Mouse (Mus musculus): ENCODE data around the gene Sec14l1. TPM values are rescaled to one million over a fixed set of nuclear protein-coding genes. Genes with fewer than 3 reads are reported as not detected.

Gene Sec14l1
- total and polyA plus RNA-seq, 3 experiments = 42.0 to 55.9 TPM; not detected in 1

DNA sequence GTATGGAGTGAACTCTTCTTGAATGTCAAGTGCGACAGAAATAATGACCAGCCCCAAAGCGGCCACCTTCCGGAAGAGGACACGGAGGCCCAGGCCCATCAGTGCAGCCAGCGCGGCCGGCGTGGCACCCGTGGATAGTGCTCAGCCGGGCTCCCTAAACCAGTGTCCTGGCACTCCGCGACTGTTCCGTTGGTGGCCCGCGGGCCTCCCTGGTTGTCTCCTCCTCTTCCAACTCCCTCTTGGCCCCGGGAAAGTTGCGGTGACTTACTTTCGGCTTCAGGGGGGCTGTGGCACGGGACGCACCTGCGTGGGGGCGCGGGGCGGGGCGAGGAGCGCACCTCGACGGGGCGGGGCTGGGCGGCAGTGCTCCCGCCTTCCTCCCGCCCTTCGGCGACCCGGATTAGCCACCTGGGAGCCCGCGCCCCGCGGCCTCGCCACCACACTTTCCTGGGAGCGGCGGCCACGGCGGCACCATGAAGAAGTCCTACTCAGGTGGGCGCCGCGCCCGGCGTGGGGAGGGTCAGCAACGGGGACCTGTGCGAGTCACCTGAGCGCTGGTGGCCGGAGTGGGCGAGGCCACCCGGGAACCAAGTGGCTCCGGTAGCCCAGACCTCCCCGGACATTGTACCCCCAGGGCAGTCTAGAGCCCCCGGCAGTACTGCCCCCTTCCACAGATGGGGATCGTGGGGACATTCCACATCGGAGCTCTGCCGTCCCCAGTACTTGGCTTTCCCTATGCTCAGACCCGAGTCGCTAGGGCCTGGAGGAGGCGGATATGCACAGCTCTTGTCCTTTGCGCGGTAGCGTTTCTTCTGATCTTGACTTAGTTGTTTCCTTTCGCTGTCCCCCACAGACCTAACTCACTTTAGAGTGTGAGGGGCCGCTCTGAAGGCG is 84.6 kb downstream of the Sec14l1 start, which contains the start of gene Sept9:
TSS of gene Sept9 (plus strand) at position 380 of the 894 bp plus-strand sequence.
- Histone ChIP-seq H3K9ac (ENCODE audit: control insufficient read depth, low read depth, low read length, poor library complexity, severe bottlenecking) (no peak within 1 kb of the TSS), H3K27ac (ENCODE audit: control insufficient read depth, low read depth, low read length) (no peak within 1 kb of the TSS), H3K4me3 (ENCODE audit: control insufficient read depth in 1 of 2, insufficient read depth in 1 of 2, low read depth in 2 of 2, low read length in 2 of 2) (no peak within 1 kb of the TSS), H3K4me1 (ENCODE audit: control insufficient read depth in 1 of 2, insufficient read depth in 2 of 2, low read length in 2 of 2) (peaks cover 0 to 2% of the 10 kb centered on the region in 2 experiments; a peak in 1 of 4 replicates), H3K36me3 (ENCODE audit: control insufficient read depth in 1 of 2, insufficient read depth in 2 of 2, low read length in 2 of 2) (no peaks in the 10 kb centered on the region), H3K27me3 (ENCODE audit: control insufficient read depth in 1 of 2, insufficient read depth in 2 of 2, low read length in 2 of 2) (peaks cover 0 to 13% of the 10 kb centered on the region in 2 experiments; a peak in 3 of 4 replicates), H3K79me2 (ENCODE audit: control insufficient read depth, insufficient read depth, low read length, poor library complexity) (no peaks in the 10 kb centered on the region), H3K9me3 (replicated peaks; ENCODE audit: insufficient read depth, low read length) (no peaks in the 10 kb centered on the region)
- TF ChIP-seq RAD21 (IDR thresholded peaks at IDR 0.05; ENCODE audit: low read depth, low read length) (no peak), MAFK (IDR thresholded peaks at IDR 0.05; ENCODE audit: borderline replicate concordance, low read depth, low read length) (no peak), GATA1 (IDR thresholded peaks at IDR 0.05; ENCODE audit: low read depth, low read length) (no peak), CHD1 (IDR thresholded peaks at IDR 0.05; ENCODE audit: low read depth, low read length) (no peak), TBP (IDR thresholded peaks at IDR 0.05; ENCODE audit: low read depth, low read length) (no peak), ZC3H11A (IDR thresholded peaks at IDR 0.05; ENCODE audit: low read depth, low read length) (no peak), ZMIZ1 (IDR thresholded peaks at IDR 0.05; ENCODE audit: low read depth, low read length) (no peak), BHLHE40 (IDR thresholded peaks at IDR 0.05; ENCODE audit: borderline replicate concordance, low read depth, low read length) (no peak), NRF1 (IDR thresholded peaks at IDR 0.05; ENCODE audit: insufficient read depth, low read depth, low read length, poor library complexity, severe bottlenecking) (no peak), POLR2AphosphoS5 (IDR thresholded peaks at IDR 0.05; ENCODE audit: borderline replicate concordance, low read depth, low read length) (no peak)
- no peak for DNase-seq (ENCODE audit: low read depth, low spot score)

DNA sequence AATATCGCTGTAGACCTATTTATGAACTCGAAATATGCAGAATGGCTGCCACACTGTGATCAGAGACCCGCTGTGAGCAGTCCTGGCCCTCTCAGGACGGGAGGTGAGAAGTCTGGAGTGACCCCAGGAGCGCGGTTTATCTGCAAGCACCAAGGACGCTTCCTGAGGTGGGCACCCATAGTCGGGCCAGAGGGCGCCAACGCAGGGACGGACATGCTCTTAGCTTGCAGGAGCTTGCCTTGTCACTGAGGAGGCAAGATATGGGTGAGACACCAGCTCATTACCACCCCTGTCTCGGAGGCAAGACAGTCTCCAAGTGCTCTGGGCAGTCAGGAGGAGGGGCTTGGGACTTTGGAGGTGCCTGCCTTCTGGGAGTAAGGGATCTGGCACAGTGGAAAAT is 86.9 kb downstream of the Sec14l1 start:
- Histone ChIP-seq H3K4me1 (ENCODE audit: control insufficient read depth in 1 of 2, insufficient read depth in 2 of 2, low read length in 2 of 2) (no peaks in the 10 kb centered on the region), H3K27me3 (ENCODE audit: control insufficient read depth in 1 of 2, insufficient read depth in 2 of 2, low read length in 2 of 2) (peaks cover 5 to 22% of the 10 kb centered on the region in 2 experiments), H3K36me3 (ENCODE audit: control insufficient read depth in 1 of 2, insufficient read depth in 2 of 2, low read length in 2 of 2) (no peaks in the 10 kb centered on the region), H3K9me3 (replicated peaks; ENCODE audit: insufficient read depth, low read length) (no peaks in the 10 kb centered on the region), H3K9ac (ENCODE audit: control insufficient read depth, low read depth, low read length, poor library complexity, severe bottlenecking) (no peak overlapping the region), H3K27ac (ENCODE audit: control insufficient read depth, low read depth, low read length) (no peak overlapping the region), H3K79me2 (ENCODE audit: control insufficient read depth, insufficient read depth, low read length, poor library complexity) (no peaks in the 10 kb centered on the region), H3K4me3 (ENCODE audit: control insufficient read depth in 1 of 2, insufficient read depth in 1 of 2, low read depth in 2 of 2, low read length in 2 of 2) (no peak overlapping the region)
- no peak for DNase-seq (ENCODE audit: low read depth, low spot score)
- TF ChIP-seq ZNF384 (IDR thresholded peaks at IDR 0.05; ENCODE audit: low read depth, low read length) (no peak), CTCF (IDR thresholded peaks at IDR 0.05 in 2 of 3, conservative IDR thresholded peaks at IDR 0.05 in 1 of 3; ENCODE audit: control insufficient read depth in 1 of 3, insufficient read depth in 1 of 3, low read depth in 2 of 3, low read length in 3 of 3, poor library complexity in 1 of 3, severe bottlenecking in 1 of 3) (no peak), CHD1 (IDR thresholded peaks at IDR 0.05; ENCODE audit: low read depth, low read length) (no peak)

- no peak overlapping the region for H3K4me3 ChIP-seq (ENCODE audit: control insufficient read depth in 1 of 2, insufficient read depth in 1 of 2, low read depth in 2 of 2, low read length in 2 of 2)
- no peak overlapping the region for H3K9ac ChIP-seq (ENCODE audit: control insufficient read depth, low read depth, low read length, poor library complexity, severe bottlenecking)
- H3K79me2 ChIP-seq (ENCODE audit: control insufficient read depth, insufficient read depth, low read length, poor library complexity) = no peaks in the 10 kb centered on the region
- no peak overlapping the region for H3K27ac ChIP-seq (ENCODE audit: control insufficient read depth, low read depth, low read length)
- no peaks in the 10 kb centered on the region for H3K36me3 ChIP-seq (ENCODE audit: control insufficient read depth in 1 of 2, insufficient read depth in 2 of 2, low read length in 2 of 2)
- H3K9me3 ChIP-seq (replicated peaks; ENCODE audit: insufficient read depth, low read length) = no peaks in the 10 kb centered on the region
- DNase-seq (ENCODE audit: low read depth, low spot score) = no peak
- TF ChIP-seq MYB (IDR thresholded peaks at IDR 0.05; ENCODE audit: low read depth, low read length) (no peak), UBTF (IDR thresholded peaks at IDR 0.05; ENCODE audit: borderline replicate concordance, insufficient read depth, low read depth, low read length) (no peak), TCF12 (IDR thresholded peaks at IDR 0.05; ENCODE audit: low read depth, low read length) (no peak), KAT2A (conservative IDR thresholded peaks at IDR 0.05; ENCODE audit: low read depth, low read length) (no peak), MYC (IDR thresholded peaks at IDR 0.05; ENCODE audit: low read depth, low read length) (no peak), HCFC1 (IDR thresholded peaks at IDR 0.05; ENCODE audit: low read depth, low read length) (no peak), GABPA (IDR thresholded peaks at IDR 0.05; ENCODE audit: low read depth, low read length) (no peak), TAL1 (IDR thresholded peaks at IDR 0.05; ENCODE audit: low read length) (no peak)
- peaks cover 10 to 28% of the 10 kb centered on the region in 2 experiments for H3K27me3 ChIP-seq (ENCODE audit: control insufficient read depth in 1 of 2, insufficient read depth in 2 of 2, low read length in 2 of 2)
- H3K4me1 ChIP-seq (ENCODE audit: control insufficient read depth in 1 of 2, insufficient read depth in 2 of 2, low read length in 2 of 2) = no peaks in the 10 kb centered on the region
Observed at GRCm38 (mm10) chr11:117204606-117205005, 89.6 kb downstream of the Sec14l1 start.

Data from MEL (cell line).